Mouse (Mus musculus) thymus, adult 2 months (tissue): ENCODE measurements at regions not wholly inside any gene's neighbourhood (a gene's known extent, or its start where the extent isn't known, plus 50 kb on each side); places are given as distances from the start of the nearest gene placed in this dataset.

Experiments used
- CTCF ChIP-seq: fragments of 200-500 bp; IDR thresholded peaks from 2 replicates; pipeline ENCODE4 v1.5.1; 2012; ENCODE audit warnings: mild to moderate bottlenecking, control low read depth, low read length, moderate library complexity, borderline replicate concordance; ENCODE audit not compliant: control insufficient read depth, poor library complexity, insufficient read depth; ENCODE audit errors: extremely low read depth
- POLR2A ChIP-seq: fragments of 200-500 bp; IDR thresholded peaks from 2 replicates; pipeline ENCODE4 v1.6.1; 2012; ENCODE audit warnings: mild to moderate bottlenecking, low read length, control low read depth, moderate library complexity; ENCODE audit not compliant: control insufficient read depth, poor library complexity, insufficient read depth; ENCODE audit errors: extremely low read depth

DNA sequence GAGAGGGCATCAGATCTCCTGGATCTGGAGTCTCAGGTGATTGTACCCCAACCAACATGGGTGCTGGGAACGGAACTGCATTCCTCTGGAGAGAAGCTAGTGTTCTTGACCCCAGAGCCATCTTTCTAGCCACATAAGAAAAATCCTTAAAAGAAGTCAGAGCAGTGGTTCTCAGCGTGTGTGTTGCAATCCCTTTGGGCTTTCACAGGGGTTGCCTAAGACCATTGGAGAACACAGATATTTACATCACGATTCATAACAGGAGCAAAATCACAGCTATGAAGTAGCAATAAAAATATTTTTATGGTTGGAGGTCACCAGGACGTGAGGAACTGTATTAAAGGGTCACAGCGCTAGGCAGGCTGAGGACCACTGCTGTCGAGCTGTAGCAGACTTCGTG is 60.7 kb upstream of the Vangl1 start:
- TF ChIP-seq POLR2A, result no peak
- TF ChIP-seq CTCF, result no peak
